Mouse (Mus musculus) hindbrain, embryonic 16.5 days (tissue): Measurements from ENCODE around the gene Cyp39a1. TPM values are rescaled to one million over a fixed set of nuclear protein-coding genes. Genes with fewer than 3 reads are reported as not detected.
A peak's percentile ranks its signal among the peaks of the same experiment; 100 is the strongest.

Experiments used
- ATAC-seq: fragments of 200-750 bp; cut with Nextera tagmentation; 2 replicates; pipeline ENCODE4 v1.8.0; 2017; ENCODE audit warnings: moderate TSS enrichment, moderate library complexity
- H3K27ac ChIP-seq: fragments of 300-500 bp; sonication (generic); 2 replicates; pipeline ENCODE4 v1.5.1; 2014; ENCODE audit warnings: low read depth, mild to moderate bottlenecking, control low read depth, low read length, moderate library complexity
- H3K27me3 ChIP-seq: fragments of 300-500 bp; sonication (generic); replicated peaks from 2 replicates; pipeline ENCODE4 v1.6.1; 2014; ENCODE audit warnings: low read length; ENCODE audit not compliant: control insufficient read depth, insufficient read depth
- H3K36me3 ChIP-seq: fragments of 300-500 bp; sonication (generic); 2 replicates; pipeline ENCODE4 v1.6.1; 2014; ENCODE audit warnings: mild to moderate bottlenecking, low read length, moderate library complexity, mixed read lengths; ENCODE audit not compliant: control insufficient read depth, insufficient read depth
- H3K4me1 ChIP-seq: fragments of 300-500 bp; sonication (generic); 2 replicates; pipeline ENCODE4 v1.6.1; 2014; ENCODE audit warnings: low read depth, low read length; ENCODE audit not compliant: control insufficient read depth, insufficient read depth
- H3K4me2 ChIP-seq: fragments of 300-500 bp; sonication (generic); 2 replicates; pipeline ENCODE4 v1.6.1; 2014; ENCODE audit warnings: mild to moderate bottlenecking, low read length, control low read depth, moderate library complexity
- H3K4me3 ChIP-seq: fragments of 300-500 bp; sonication (generic); 2 replicates; pipeline ENCODE4 v1.5.1; 2014; ENCODE audit warnings: mild to moderate bottlenecking, low read length, control low read depth, moderate library complexity
- H3K9ac ChIP-seq: fragments of 300-500 bp; sonication (generic); 2 replicates; pipeline ENCODE4 v1.6.1; 2014; ENCODE audit warnings: low read depth, mild to moderate bottlenecking, control low read depth, low read length, moderate library complexity
- H3K9me3 ChIP-seq: fragments of 300-500 bp; sonication (generic); 2 replicates; pipeline ENCODE4 v1.6.1; 2014; ENCODE audit warnings: mild to moderate bottlenecking, low read length, moderate library complexity; ENCODE audit not compliant: control insufficient read depth
- WGBS: fragments of 180-500 bp; shearing (Covaris S2); extraction: QIAGEN DNeasy Blood & Tissue Kit; methylation state at CpG from one replicate; pipeline ENCODE4 v1.1.7; 2014; 5-methylcytosine and 5-hydroxymethylcytosine counted together
- polyA plus RNA-seq: library from polyadenylated mRNA; unstranded; fragments of >200 nt; fragmentation: Nextera tagmentation; extraction: Ambion mirVana; gene quantifications from 2 replicates; pipeline ENCODE4 v1.2.1, GENCODE M21; 2015

Gene Cyp39a1
- polyA plus RNA-seq: 15.1 and 16.0 TPM in 2 replicates

DNA sequence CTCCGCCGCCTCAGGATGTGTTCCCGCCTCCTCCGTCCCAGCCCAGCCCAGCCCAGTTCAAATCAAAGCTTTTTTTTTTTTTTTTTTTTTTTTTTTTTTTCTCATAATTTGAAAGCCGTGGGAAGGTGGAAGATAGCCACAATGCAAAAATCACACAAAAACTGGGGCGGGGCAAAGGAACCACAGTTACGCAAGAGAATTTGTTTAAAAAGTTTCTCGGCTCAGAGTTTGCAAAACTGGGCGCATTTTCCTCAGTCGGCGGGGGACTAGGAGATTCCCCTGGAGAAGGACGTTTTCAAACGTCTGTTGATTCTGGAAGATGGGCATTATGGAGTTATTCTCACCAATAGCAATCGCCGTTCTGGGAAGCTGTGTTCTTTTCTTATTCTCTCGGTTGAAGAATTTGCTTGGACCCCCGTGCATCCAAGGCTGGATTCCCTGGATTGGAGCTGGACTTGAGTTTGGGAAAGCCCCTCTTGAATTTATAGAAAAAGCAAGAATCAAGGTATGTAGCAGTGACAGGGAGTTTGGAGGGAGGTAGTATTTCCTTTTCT, at the start of gene Cyp39a1:
TSS of gene Cyp39a1 (plus strand) at position 136 of the 554 bp plus-strand sequence.
- no peaks in the 10 kb centered on the region for H3K9me3 ChIP-seq
- H3K4me3 ChIP-seq: peak within 1 kb of the TSS; percentile 70
- H3K27me3 ChIP-seq: no peaks in the 10 kb centered on the region
- ATAC-seq: no peak
- peaks cover 15% of the 10 kb centered on the region for H3K4me1 ChIP-seq
- H3K27ac ChIP-seq: peak within 1 kb of the TSS; percentile 80
- WGBS: under 1% methylated on average over 17 of the region's 17 CpGs
- peak within 1 kb of the TSS; percentile 87 for H3K9ac ChIP-seq
- H3K36me3 ChIP-seq: no peaks in the 10 kb centered on the region
- H3K4me2 ChIP-seq: peak within 1 kb of the TSS; percentile 86

DNA sequence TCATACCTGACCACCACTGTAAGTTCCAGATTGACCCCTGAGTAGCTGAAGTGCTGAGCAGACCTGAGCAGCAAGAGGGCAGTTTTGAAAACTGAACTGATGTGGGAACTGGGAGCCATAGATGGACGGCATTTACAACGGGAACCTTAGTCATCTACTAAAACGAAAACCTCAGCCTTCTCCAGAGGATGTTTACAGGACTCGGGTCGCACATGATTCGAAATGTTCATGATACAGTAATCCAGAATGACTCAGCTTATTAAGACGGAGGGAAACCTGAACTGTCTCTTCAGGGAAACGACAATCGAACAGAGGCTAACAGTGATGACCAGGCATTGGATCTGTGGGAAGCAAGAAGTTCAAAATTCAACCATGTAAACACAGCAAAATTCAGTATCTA, 48.1 kb upstream of the Cyp39a1 start:
- Histone ChIP-seq H3K4me1 (no peaks in the 10 kb centered on the region), H3K4me2 (no peak overlapping the region), H3K36me3 (no peaks in the 10 kb centered on the region), H3K27me3 (no peaks in the 10 kb centered on the region), H3K9me3 (no peaks in the 10 kb centered on the region), H3K9ac (no peak overlapping the region), H3K27ac (no peak overlapping the region), H3K4me3 (no peak overlapping the region)
- no peak for ATAC-seq
- 95% methylated on average over 9 of the region's 9 CpGs for WGBS

DNA sequence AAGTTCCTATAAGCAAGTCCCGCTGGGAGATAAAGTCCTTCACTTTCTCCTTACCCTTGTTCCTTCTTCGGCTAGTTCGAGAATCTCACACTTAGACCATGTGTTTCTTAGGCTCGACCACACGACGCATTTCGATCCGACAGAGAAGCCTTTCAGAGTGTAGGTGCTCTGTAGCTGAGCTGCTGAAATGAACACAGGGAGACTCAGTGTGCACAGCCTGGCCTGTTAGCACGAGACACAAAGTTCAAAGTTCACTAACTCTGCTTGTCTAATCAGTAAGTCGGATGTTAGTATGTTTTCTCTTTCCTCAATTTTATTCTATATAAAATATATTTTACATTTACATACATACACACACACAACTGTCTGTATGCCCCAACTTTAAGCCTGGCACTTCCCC, 45.1 kb upstream of the Cyp39a1 start:
- H3K4me1 ChIP-seq: no peaks in the 10 kb centered on the region
- H3K27me3 ChIP-seq: no peaks in the 10 kb centered on the region
- H3K9ac ChIP-seq: no peak overlapping the region
- no peak overlapping the region for H3K4me2 ChIP-seq
- H3K9me3 ChIP-seq: peaks cover 5% of the 10 kb centered on the region; the same call in 1 of the 2 replicates
- no peak for ATAC-seq
- H3K36me3 ChIP-seq: no peaks in the 10 kb centered on the region
- H3K27ac ChIP-seq: no peak overlapping the region
- WGBS: 92% methylated on average over 10 of the region's 10 CpGs
- H3K4me3 ChIP-seq: no peak overlapping the region

DNA sequence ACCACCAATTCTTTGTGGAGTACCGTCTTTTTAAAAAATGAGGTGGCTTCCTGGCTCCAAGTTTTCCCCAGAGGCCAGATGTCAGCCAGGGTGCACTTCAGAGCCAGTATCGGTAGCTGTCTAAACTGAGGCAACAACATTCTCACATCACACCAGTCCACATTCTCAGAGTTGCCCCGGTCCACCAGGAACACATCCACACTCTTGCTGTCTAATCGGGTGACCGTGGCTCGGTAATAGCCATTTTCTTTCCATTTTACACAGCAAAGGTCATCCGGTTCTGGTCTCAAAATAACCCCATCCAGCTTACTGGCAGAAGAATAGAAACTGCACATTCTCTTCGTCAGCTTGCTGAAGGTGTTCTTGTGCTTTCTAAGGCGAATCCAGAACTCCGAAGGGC, 39.0 kb upstream of the Cyp39a1 start:
- no peak overlapping the region for H3K4me3 ChIP-seq
- peaks cover 13% of the 10 kb centered on the region for H3K4me1 ChIP-seq
- H3K9me3 ChIP-seq: peaks cover 8% of the 10 kb centered on the region; the same call in 1 of the 2 replicates
- no peak overlapping the region for H3K4me2 ChIP-seq
- peaks cover 23% of the 10 kb centered on the region for H3K27me3 ChIP-seq
- no peak overlapping the region for H3K27ac ChIP-seq
- no peak for ATAC-seq
- H3K9ac ChIP-seq: no peak overlapping the region
- 93% methylated on average over 10 of the region's 10 CpGs for WGBS
- no peaks in the 10 kb centered on the region for H3K36me3 ChIP-seq

DNA sequence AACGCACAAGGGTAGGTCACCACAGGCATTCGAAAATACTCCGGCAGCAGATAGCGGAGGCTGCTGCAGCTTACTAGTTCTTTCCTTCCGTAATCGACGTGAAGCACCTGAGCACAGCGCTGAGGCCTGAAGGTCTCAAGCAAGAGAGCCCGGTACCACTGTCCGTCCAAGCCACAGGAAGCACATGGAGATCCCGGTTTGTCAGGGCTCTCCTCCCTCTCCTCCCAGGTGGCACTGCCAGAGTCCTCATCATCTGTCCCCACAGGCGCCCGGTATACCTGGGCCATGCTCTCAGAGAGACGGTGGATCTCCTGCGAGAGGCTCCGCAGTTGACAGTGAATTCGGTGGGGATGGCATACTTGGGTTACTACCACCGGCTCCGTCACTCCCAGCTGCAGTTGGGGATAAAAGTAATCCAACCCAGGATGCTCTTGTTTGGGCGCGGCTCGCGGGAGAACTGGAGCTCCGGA, 38.2 kb upstream of the Cyp39a1 start:
- ATAC-seq: peak; percentile 49
- 23% methylated on average over 24 of the region's 24 CpGs for WGBS
- peaks cover 13% of the 10 kb centered on the region for H3K4me1 ChIP-seq

GRCm38 (mm10) chr17:43629496-43630426, 37.5 kb upstream of the Cyp39a1 start, which contains the start of gene Tdrd6:
Gene Tdrd6, minus strand, starts transcription at chr17:43630299.
- Histone ChIP-seq H3K9ac (peak within 1 kb of the TSS; percentile 63), H3K27me3 (peaks cover 23% of the 10 kb centered on the region), H3K36me3 (no peaks in the 10 kb centered on the region), H3K9me3 (peaks cover 8% of the 10 kb centered on the region; the same call in 1 of the 2 replicates), H3K4me3 (peak within 1 kb of the TSS; percentile 42), H3K27ac (no peak within 1 kb of the TSS), H3K4me2 (peak within 1 kb of the TSS; percentile 65), H3K4me1 (peaks cover 13% of the 10 kb centered on the region)
- ATAC-seq: peak; percentile 72
- WGBS: 2% methylated on average over 63 of the region's 83 CpGs

More for the DNA sequence above, 38.2 kb upstream of the Cyp39a1 start:
- peak overlapping the region; percentile 65 for H3K4me2 ChIP-seq
- peak overlapping the region; percentile 63; the same call in 1 of the 2 replicates for H3K9ac ChIP-seq
- H3K27ac ChIP-seq: no peak overlapping the region
- H3K9me3 ChIP-seq: peaks cover 8% of the 10 kb centered on the region; the same call in 1 of the 2 replicates
- H3K36me3 ChIP-seq: no peaks in the 10 kb centered on the region
- peaks cover 23% of the 10 kb centered on the region for H3K27me3 ChIP-seq
- peak overlapping the region; percentile 42 for H3K4me3 ChIP-seq

DNA sequence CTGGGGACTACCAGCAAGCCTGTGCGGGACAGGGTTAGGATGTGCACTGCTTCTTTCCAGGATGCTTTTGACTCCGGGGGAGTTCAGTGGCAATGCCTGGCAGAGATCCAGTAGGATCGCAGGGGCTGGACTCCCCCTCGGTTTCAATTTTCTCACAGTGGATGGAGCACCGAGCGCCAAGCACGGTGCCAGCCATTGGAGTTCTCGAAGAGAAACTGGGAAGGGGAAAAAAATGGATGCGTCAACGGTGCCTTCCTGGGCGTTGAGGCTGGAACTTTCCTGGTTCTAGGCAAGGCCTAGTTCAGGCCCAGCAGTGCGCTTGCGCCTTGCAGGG, 36.8 kb upstream of the Cyp39a1 start:
- no peak overlapping the region for H3K27ac ChIP-seq
- peak overlapping the region; percentile 63; the same call in 1 of the 2 replicates for H3K9ac ChIP-seq
- peak overlapping the region; percentile 42 for H3K4me3 ChIP-seq
- peaks cover 8% of the 10 kb centered on the region; the same call in 1 of the 2 replicates for H3K9me3 ChIP-seq
- H3K4me1 ChIP-seq: peaks cover 13% of the 10 kb centered on the region
- H3K27me3 ChIP-seq: peaks cover 23% of the 10 kb centered on the region
- WGBS: 36% methylated on average over 13 of the region's 13 CpGs
- no peaks in the 10 kb centered on the region for H3K36me3 ChIP-seq
- ATAC-seq: peak; percentile 45
- peak overlapping the region; percentile 65 for H3K4me2 ChIP-seq

DNA sequence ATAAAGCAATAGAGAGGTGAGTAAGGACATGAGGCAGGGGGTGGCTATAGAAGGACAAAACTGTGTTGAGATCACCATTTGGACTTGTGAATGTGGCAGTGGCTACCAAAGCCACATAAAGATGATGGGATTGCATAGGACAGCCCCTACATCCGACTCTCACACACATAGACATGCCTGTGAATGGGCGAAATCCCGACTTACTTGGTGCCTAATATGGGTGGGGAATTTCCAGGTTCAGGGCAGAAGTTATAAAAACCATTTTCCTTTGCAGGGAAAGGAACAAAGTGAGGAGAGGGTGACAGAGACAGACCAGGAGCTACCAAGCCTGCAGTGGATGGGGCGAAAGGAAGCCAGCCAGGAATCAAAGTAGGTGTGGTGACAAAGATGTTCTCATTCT, 30.1 kb upstream of the Cyp39a1 start:
- no peak for ATAC-seq
- Histone ChIP-seq H3K27ac (no peak overlapping the region), H3K4me3 (no peak overlapping the region), H3K4me2 (no peak overlapping the region), H3K9ac (no peak overlapping the region), H3K36me3 (peaks cover 7% of the 10 kb centered on the region; the same call in 1 of the 2 replicates), H3K27me3 (no peaks in the 10 kb centered on the region), H3K4me1 (0 out of 2 replicates have a peak, but pooled peaks cover 2% of the 10 kb centered on the region), H3K9me3 (0 out of 2 replicates have a peak, but pooled peaks cover 2% of the 10 kb centered on the region)
- WGBS: 98% methylated on average over 4 of the region's 4 CpGs

DNA sequence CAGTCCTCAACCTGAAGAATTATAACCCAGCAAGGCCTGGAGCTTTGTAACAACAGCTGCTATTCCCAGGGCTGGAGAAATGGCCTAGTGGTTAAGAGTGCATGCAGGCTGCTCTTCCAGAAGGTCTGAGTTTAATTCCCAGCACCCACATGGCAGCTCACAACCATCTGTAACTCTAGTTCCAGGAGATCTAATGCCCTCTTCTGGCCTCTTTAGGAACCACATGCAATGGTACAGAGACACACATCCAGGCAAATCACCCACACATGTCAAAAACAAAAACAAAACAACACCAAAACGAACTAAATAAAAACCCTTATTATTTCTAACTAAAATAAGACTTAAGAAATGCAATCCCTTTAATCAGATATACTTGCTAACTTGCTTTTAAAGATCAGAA, 26.4 kb upstream of the Cyp39a1 start:
- 0 out of 2 replicates have a peak, but pooled peaks cover 2% of the 10 kb centered on the region for H3K4me1 ChIP-seq
- H3K4me2 ChIP-seq: no peak overlapping the region
- no peak for ATAC-seq
- H3K36me3 ChIP-seq: peaks cover 25% of the 10 kb centered on the region
- 92% methylated on average over 1 of the region's 1 CpGs for WGBS
- H3K27me3 ChIP-seq: no peaks in the 10 kb centered on the region
- H3K9ac ChIP-seq: no peak overlapping the region
- H3K9me3 ChIP-seq: 0 out of 2 replicates have a peak, but pooled peaks cover 2% of the 10 kb centered on the region
- H3K27ac ChIP-seq: no peak overlapping the region
- H3K4me3 ChIP-seq: no peak overlapping the region
